Mouse (Mus musculus) testis, adult 2 months (tissue): Measurements from ENCODE around the gene Nrl. TPM values are rescaled to one million over a fixed set of nuclear protein-coding genes. Genes with fewer than 3 reads are reported as not detected.

Experiments used
- H3K27ac ChIP-seq: fragments of 200-500 bp; 2 replicates; pipeline ENCODE4 v1.5.1; 2012; ENCODE audit warnings: low read depth, low read length; ENCODE audit not compliant: control insufficient read depth, insufficient read depth
- H3K27me3 ChIP-seq: fragments of 200-500 bp; 2 replicates; pipeline ENCODE4 v1.6.1; 2012; ENCODE audit warnings: mild to moderate bottlenecking, low read length, moderate library complexity; ENCODE audit not compliant: control insufficient read depth, insufficient read depth
- H3K36me3 ChIP-seq: fragments of 200-500 bp; 2 replicates; pipeline ENCODE4 v1.6.1; 2012; ENCODE audit warnings: mild to moderate bottlenecking, low read length; ENCODE audit not compliant: control insufficient read depth, insufficient read depth
- H3K4me1 ChIP-seq: fragments of 200-500 bp; 2 replicates; pipeline ENCODE4 v1.6.1; 2012; ENCODE audit warnings: low read length; ENCODE audit not compliant: control insufficient read depth, insufficient read depth
- H3K4me3 ChIP-seq: fragments of 200-500 bp; 2 replicates; pipeline ENCODE4 v1.5.1; 2012; ENCODE audit warnings: low read depth, mild to moderate bottlenecking, low read length, moderate library complexity, mixed read lengths; ENCODE audit not compliant: control insufficient read depth
- CTCF ChIP-seq: fragments of 200-500 bp; IDR thresholded peaks from 2 replicates; pipeline ENCODE4 v1.5.1; 2012; ENCODE audit warnings: low read depth, mild to moderate bottlenecking, inconsistent platforms, low read length, moderate library complexity; ENCODE audit not compliant: control insufficient read depth, insufficient read depth, insufficient replicate concordance
- POLR2A ChIP-seq: fragments of 200-500 bp; IDR thresholded peaks from 2 replicates; pipeline ENCODE4 v1.6.1; 2012; ENCODE audit warnings: low read depth, mild to moderate bottlenecking, inconsistent platforms, low read length, moderate library complexity; ENCODE audit not compliant: control insufficient read depth
- polyA plus RNA-seq: library from polyadenylated mRNA; depleted of rRNA; stranded (reverse); fragments of >200 nt; gene quantifications from 2 replicates; pipeline ENCODE4 v1.2.3, GENCODE M21; 2012; rRNA removed

The Nrl gene
- polyA plus RNA-seq: 0.20 and 0.37 TPM in 2 replicates

DNA sequence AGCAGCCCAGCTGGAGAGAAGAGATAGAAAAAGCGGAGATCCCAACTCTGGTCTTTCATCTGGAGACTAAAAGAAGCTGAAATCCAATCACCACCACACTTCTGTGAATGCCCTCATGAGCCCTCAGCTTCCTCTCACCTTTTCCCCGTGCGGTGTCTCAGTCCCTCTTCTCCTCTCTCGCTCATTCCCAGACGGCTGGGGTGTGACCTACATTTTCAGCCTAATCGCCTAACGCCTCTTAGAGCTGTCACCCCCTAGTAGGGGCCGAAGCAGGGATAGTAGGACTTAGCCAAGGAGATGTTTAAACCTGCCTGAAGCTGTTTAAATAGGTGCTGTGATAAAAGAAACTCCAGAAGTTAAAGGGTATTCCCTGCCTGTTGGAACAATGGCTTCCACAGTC lies at the start of gene Nrl:
TSS of gene Nrl (minus strand) at position 197 of the 400 bp plus-strand sequence.
- Histone ChIP-seq H3K36me3 (no peaks in the 10 kb centered on the region), H3K27ac (no peak within 1 kb of the TSS), H3K4me1 (peaks cover 9% of the 10 kb centered on the region), H3K4me3 (no peak within 1 kb of the TSS), H3K27me3 (no peaks in the 10 kb centered on the region)
- TF ChIP-seq CTCF (no peak), POLR2A (no peak)

DNA sequence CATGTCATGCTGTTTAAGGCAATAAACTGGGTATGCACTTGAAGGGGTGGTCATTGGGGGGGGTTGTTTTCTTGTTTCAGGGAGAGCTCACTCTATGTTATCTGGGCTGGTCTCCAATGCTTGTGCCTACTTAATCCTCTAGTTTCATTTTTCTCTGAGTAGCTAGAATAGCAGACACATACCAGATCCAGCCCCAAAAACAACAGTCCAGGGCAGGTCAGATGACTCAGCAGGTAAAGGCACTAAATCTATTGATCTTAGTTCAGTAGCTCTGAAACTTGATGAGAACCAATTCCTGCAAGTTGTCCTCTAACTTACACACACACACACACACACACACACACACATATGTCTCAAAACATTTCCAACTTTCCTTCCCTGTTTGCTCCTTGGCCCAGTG lies 47.0 kb upstream of the Nrl start:
- Histone ChIP-seq H3K27ac (no peak overlapping the region), H3K27me3 (no peaks in the 10 kb centered on the region), H3K36me3 (peaks cover 2% of the 10 kb centered on the region), H3K4me3 (no peak overlapping the region), H3K4me1 (peaks cover 14% of the 10 kb centered on the region)
- TF ChIP-seq CTCF (no peak), POLR2A (no peak)

GRCm38 (mm10) chr14:55570588-55570987 lies 45.8 kb upstream of the Nrl start:
- Histone ChIP-seq H3K36me3 (peaks cover 5% of the 10 kb centered on the region), H3K27me3 (no peaks in the 10 kb centered on the region), H3K27ac (no peak overlapping the region), H3K4me1 (peaks cover 5% of the 10 kb centered on the region), H3K4me3 (no peak overlapping the region)
- TF ChIP-seq CTCF: no peak
- TF ChIP-seq POLR2A: no peak

GRCm38 (mm10) chr14:55567496-55567895 lies 42.7 kb upstream of the Nrl start:
- H3K4me3 ChIP-seq: no peak overlapping the region
- peaks cover 11% of the 10 kb centered on the region for H3K36me3 ChIP-seq
- TF ChIP-seq POLR2A (no peak), CTCF (no peak)
- no peaks in the 10 kb centered on the region for H3K27me3 ChIP-seq
- H3K27ac ChIP-seq: no peak overlapping the region
- no peaks in the 10 kb centered on the region for H3K4me1 ChIP-seq

DNA sequence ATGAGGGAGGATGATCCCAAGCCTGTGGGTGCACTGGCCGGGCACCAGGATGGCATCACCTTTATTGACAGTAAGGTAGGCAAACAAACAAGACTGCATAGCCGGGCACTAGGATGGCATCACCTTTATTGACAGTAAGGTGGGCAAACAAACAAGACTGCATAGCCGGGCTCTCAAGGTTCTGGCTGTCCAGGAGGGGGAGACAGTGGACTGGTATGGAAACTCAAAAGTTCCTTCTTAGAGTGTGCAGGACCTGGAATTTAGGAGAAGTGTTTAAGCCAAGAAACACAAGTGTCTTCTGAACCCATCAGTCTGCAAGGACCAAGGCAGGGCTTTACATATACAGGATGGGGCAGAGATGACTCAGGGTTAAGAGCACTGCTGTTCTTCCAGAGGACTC lies 41.0 kb upstream of the Nrl start:
- Histone ChIP-seq H3K27me3 (no peaks in the 10 kb centered on the region), H3K27ac (no peak overlapping the region), H3K36me3 (peaks cover 11% of the 10 kb centered on the region), H3K4me3 (no peak overlapping the region), H3K4me1 (peaks cover 12% of the 10 kb centered on the region)
- TF ChIP-seq CTCF: no peak
- TF ChIP-seq POLR2A: no peak

- TF ChIP-seq POLR2A (no peak), CTCF (no peak)
- Histone ChIP-seq H3K27me3 (no peaks in the 10 kb centered on the region), H3K27ac (no peak overlapping the region; the same call in 1 of the 2 replicates), H3K4me1 (peaks cover 12% of the 10 kb centered on the region), H3K4me3 (no peak overlapping the region), H3K36me3 (peaks cover 11% of the 10 kb centered on the region)
These were observed 38.5 kb upstream of the Nrl start for GRCm38 (mm10) chr14:55563249-55563648.

DNA sequence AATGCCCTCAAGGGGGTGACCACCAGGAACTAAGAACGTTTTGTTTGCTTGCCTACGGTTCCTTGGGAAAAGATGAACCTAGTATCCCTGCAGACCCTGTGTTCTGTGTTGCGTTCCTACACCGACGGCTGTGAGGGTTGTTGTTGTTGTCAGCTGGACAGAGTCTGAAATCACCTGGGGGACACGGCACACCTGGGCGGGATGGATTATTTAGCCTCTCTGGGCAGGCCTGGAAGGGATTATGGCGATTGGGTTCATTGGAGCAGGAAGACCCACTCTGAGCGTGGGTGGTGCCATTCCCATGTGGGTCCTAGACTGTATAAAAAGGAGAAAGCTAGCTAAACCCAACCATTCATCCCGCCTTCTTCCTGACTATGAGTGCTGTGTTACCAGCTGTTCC lies 37.1 kb upstream of the Nrl start:
- H3K27ac ChIP-seq: no peak overlapping the region; the same call in 1 of the 2 replicates
- no peak for TF ChIP-seq CTCF
- H3K36me3 ChIP-seq: peaks cover 9% of the 10 kb centered on the region
- H3K4me3 ChIP-seq: peak overlapping the region; percentile 89
- no peaks in the 10 kb centered on the region for H3K27me3 ChIP-seq
- H3K4me1 ChIP-seq: peaks cover 12% of the 10 kb centered on the region

- TF ChIP-seq CTCF: no peak
- TF ChIP-seq POLR2A: peak; percentile 65
- Histone ChIP-seq H3K36me3 (peaks cover 6% of the 10 kb centered on the region), H3K27ac (peak within 1 kb of the TSS; percentile 96), H3K4me3 (peak within 1 kb of the TSS; percentile 89), H3K4me1 (peaks cover 12% of the 10 kb centered on the region), H3K27me3 (no peaks in the 10 kb centered on the region)
These were observed 35.7 kb upstream of the Nrl start, which contains the start of gene A730061H03Rik for GRCm38 (mm10) chr14:55560202-55561073. TSS of gene A730061H03Rik (minus strand) at chr14:55560406.
